Mouse (Mus musculus) CD4-positive, CD25-positive, alpha-beta regulatory T cell (primary cell): Measurements from ENCODE around the gene Gmppa. TPM values are rescaled to one million over a fixed set of nuclear protein-coding genes. Genes with fewer than 3 reads are reported as not detected.

Experiments used
- polyA plus RNA-seq: library from polyadenylated mRNA; unstranded; fragments of 100-300 nt; shearing (Covaris generic); gene quantifications from one replicate; pipeline ENCODE4 v1.2.1, GENCODE M21; 2017

Gene Gmppa
- 90.4 TPM for polyA plus RNA-seq

GRCm38 (mm10) chr1:75435475-75436328 is at the start of gene Gmppa:
Gene Gmppa (plus strand): TSS chr1:75435930.

DNA sequence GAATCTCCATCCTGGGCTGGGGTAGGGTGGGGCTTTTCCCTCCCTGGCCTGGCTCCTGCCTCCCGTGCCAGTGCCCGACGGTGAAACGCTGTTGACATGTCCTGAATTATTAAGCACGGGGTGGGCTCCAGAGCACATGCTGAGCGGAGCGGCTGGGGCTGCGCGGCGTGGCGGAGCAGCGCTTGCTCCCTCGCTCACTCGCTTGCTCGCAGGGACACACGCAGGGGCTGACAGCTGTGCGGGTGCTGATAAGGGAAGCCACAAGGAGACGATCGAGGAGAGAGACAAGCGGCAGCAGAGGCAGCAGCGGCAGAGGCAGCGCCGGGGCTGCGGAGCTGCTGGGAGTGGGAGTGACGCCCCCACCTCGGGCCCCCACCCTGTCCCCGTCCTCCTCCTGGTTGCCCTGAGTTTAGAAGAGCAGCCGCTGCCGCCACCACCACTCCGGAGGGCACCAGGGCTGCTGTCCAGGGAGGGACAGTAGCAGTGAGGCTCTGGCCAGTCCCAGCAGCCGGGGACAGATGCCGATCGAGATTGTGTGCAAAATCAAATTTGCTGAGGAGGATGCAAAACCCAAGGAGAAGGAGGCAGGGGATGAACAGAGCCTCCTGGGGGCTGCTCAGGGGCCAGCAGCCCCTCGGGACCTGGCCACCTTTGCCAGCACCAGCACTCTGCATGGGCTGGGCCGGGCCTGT is 14.7 kb downstream of the Gmppa start, which contains the start of gene Asic4:
Gene Asic4, plus strand, starts transcription at position 123 of the 692 bp plus-strand sequence.

DNA sequence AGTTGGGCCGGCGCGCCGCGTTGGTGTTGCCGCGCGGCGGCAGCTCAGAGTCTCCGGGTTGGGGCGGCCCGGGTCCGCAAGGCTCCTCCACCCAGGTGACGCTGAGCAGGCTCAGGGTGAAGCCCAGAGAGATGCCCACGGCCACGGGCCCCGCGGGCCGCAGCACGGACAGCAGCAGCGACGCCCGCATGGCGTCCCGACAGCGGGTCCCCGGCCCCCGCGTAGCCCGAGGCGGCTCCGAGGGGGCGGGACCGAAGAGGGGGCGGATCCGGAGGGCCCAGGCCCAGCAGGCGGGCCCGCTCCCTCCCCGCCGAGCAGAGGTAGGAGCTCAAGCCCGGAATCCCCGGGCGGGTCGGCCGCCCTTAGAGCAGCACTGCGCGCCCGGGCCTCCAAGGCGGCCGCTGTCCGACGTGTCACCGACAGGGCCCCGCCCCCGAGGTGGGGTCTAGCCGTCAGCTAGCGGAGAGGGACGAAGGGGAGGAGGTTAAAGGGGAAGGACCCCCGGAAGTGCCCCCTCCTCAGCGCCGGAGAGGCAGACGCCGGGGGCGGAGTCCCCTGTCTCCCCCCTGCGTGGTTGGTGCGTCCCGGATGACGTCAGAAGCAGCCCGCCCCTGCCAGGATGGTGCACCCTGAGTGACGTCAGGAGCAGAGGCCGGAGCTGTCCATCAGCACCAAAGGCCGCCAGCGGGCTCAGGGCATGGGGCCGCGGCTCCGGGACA is 43.3 kb downstream of the Gmppa start, which contains the start of the genes Chpf and Tmem198:
Gene Chpf, minus strand, starts transcription at position 392 of the 719 bp plus-strand sequence.
Gene Tmem198, plus strand, starts transcription at position 617 of the 719 bp plus-strand sequence.

Other genes starting within 250 kb of the Gmppa start
- 46.2 TPM for gene Ankzf1, start 243.8 kb upstream of the Gmppa start, polyA plus RNA-seq
- 24.9 TPM for gene Atg9a, start 243.7 kb upstream of the Gmppa start, polyA plus RNA-seq
- gene Glb1l, start 225.1 kb upstream of the Gmppa start, polyA plus RNA-seq, result 15.6 TPM
- gene Stk16, start 225.1 kb upstream of the Gmppa start, polyA plus RNA-seq, result 104 TPM
- 316 TPM for gene Tuba4a, start 216.1 kb upstream of the Gmppa start, polyA plus RNA-seq
- gene A630095N17Rik, start 203.8 kb upstream of the Gmppa start, polyA plus RNA-seq, result 0.85 TPM
- gene Dnajb2, start 199.5 kb upstream of the Gmppa start, polyA plus RNA-seq, result 25.5 TPM
- gene Ptprn, start 171.4 kb upstream of the Gmppa start, polyA plus RNA-seq, result 0.43 TPM
- gene Resp18, start 157.5 kb upstream of the Gmppa start, polyA plus RNA-seq, result not detected
- 78.1 TPM for gene Dnpep, start 117.9 kb upstream of the Gmppa start, polyA plus RNA-seq
- 0.34 TPM for gene Des, start 75.6 kb upstream of the Gmppa start, polyA plus RNA-seq
- 0.59 TPM for gene Speg, start 60.6 kb upstream of the Gmppa start, polyA plus RNA-seq
- not detected for gene Asic4, start 14.5 kb downstream of the Gmppa start, polyA plus RNA-seq
- gene Chpf, start 43.4 kb downstream of the Gmppa start, polyA plus RNA-seq, result 36.2 TPM
- gene Tmem198, start 43.6 kb downstream of the Gmppa start, polyA plus RNA-seq, result 1.5 TPM
- gene Obsl1, start 70.5 kb downstream of the Gmppa start, polyA plus RNA-seq, result 0.32 TPM
- not detected for gene Inha, start 71.1 kb downstream of the Gmppa start, polyA plus RNA-seq
- 24.2 TPM for gene Stk11ip, start 85.6 kb downstream of the Gmppa start, polyA plus RNA-seq
- gene Slc4a3, start 110.3 kb downstream of the Gmppa start, polyA plus RNA-seq, result not detected